Mouse (Mus musculus) hindlimb bud, embryonic 11.5 days (tissue): ENCODE measurements at regions not wholly inside any gene's neighbourhood (a gene's known extent, or its start where the extent isn't known, plus 50 kb on each side); places are given as distances from the start of the nearest gene placed in this dataset.

Source experiments
- DNase-seq: peaks from one replicate; pipeline ENCODE4 v3.0.0-alpha.2; 2012; ENCODE audit warnings: low read depth, low spot score; ENCODE audit errors: extremely low spot score

- no peak for DNase-seq
Observed at GRCm38 (mm10) chr3:115815571-115816156, 72.0 kb upstream of the Dph5 start.

GRCm38 (mm10) chr3:115816328-115817160, 71.1 kb upstream of the Dph5 start:
- no peak for DNase-seq

- no peak for DNase-seq
Observed at GRCm38 (mm10) chr3:115817771-115818170, 69.9 kb upstream of the Dph5 start.

GRCm38 (mm10) chr3:115818734-115819133, 68.9 kb upstream of the Dph5 start:
- no peak for DNase-seq

- no peak for DNase-seq
Observed at GRCm38 (mm10) chr3:115819401-115820138, 68.1 kb upstream of the Dph5 start.

GRCm38 (mm10) chr3:115820139-115820481, 67.5 kb upstream of the Dph5 start:
- DNase-seq, result no peak

- DNase-seq, result no peak
Observed at GRCm38 (mm10) chr3:115821627-115822026, 66.0 kb upstream of the Dph5 start.

- no peak for DNase-seq
Observed at GRCm38 (mm10) chr3:115822491-115822890, 65.1 kb upstream of the Dph5 start.

GRCm38 (mm10) chr3:115823741-115824140, 63.9 kb upstream of the Dph5 start:
- DNase-seq, result no peak

GRCm38 (mm10) chr3:115824792-115825191, 62.8 kb upstream of the Dph5 start:
- no peak for DNase-seq

GRCm38 (mm10) chr3:115835381-115835780, 52.3 kb upstream of the Dph5 start:
- no peak for DNase-seq

- DNase-seq, result no peak
Observed at GRCm38 (mm10) chr3:115837617-115838216, 49.9 kb upstream of the Dph5 start.
